Mouse (Mus musculus) myocyte (in vitro differentiated cells): Measurements from ENCODE around the gene Wdr45b. TPM values are rescaled to one million over a fixed set of nuclear protein-coding genes. Genes with fewer than 3 reads are reported as not detected.

Experiments used
- H3K27me3 ChIP-seq: one replicate; pipeline ENCODE4 v1.6.1; 2011; ENCODE audit not compliant: control insufficient read depth, insufficient read depth, insufficient read length
- H3K36me3 ChIP-seq: one replicate; pipeline ENCODE4 v1.6.1; 2011; ENCODE audit not compliant: control insufficient read depth, insufficient read depth
- H3K4me2 ChIP-seq: one replicate; pipeline ENCODE4 v1.6.1; 2011; ENCODE audit warnings: low read depth, control low read depth
- H3K4me3 ChIP-seq: one replicate; pipeline ENCODE4 v1.5.1; 2011; ENCODE audit warnings: mild to moderate bottlenecking, control low read depth, moderate library complexity
- H3K79me2 ChIP-seq: one replicate; pipeline ENCODE4 v1.6.1; 2011; ENCODE audit not compliant: control insufficient read depth, insufficient read depth
- H3ac ChIP-seq: one replicate; pipeline ENCODE4 v1.6.1; 2011; ENCODE audit not compliant: control insufficient read depth, insufficient read length
- CEBPB ChIP-seq: IDR thresholded peaks from 2 replicates; pipeline ENCODE4 v1.6.1; 2011; ENCODE audit warnings: mild to moderate bottlenecking, moderate library complexity; ENCODE audit not compliant: poor library complexity, insufficient read depth, severe bottlenecking
- E2F4 ChIP-seq: IDR thresholded peaks from one replicate; pipeline ENCODE4 v1.6.1; 2011; ENCODE audit warnings: mild to moderate bottlenecking, control low read depth, moderate library complexity; ENCODE audit not compliant: insufficient read depth
- MAX ChIP-seq: IDR thresholded peaks from one replicate; pipeline ENCODE4 v1.6.1; 2011; ENCODE audit warnings: low read depth, mild to moderate bottlenecking, control low read depth
- MYOD1 ChIP-seq, 3 experiments: IDR thresholded peaks; one replicate each; pipeline ENCODE4 v1.6.1; 2011; ENCODE audit warnings: control low read depth in 2 of 3, low read depth in 2 of 3, mild to moderate bottlenecking in 2 of 3, moderate library complexity in 1 of 3; ENCODE audit not compliant: insufficient read length in 2 of 3, control insufficient read depth in 1 of 3
- MYOG ChIP-seq, 3 experiments: IDR thresholded peaks; one replicate each; pipeline ENCODE4 v1.6.1; 2011; ENCODE audit warnings: control low read depth in 2 of 3, low read depth in 2 of 3, mild to moderate bottlenecking in 2 of 3; ENCODE audit not compliant: insufficient read length in 2 of 3, control insufficient read depth in 1 of 3, insufficient read depth in 1 of 3
- POLR2A ChIP-seq: IDR thresholded peaks from one replicate; pipeline ENCODE4 v1.6.1; 2011; ENCODE audit warnings: low read depth, mild to moderate bottlenecking, control low read depth, moderate library complexity; ENCODE audit not compliant: insufficient read length
- POLR2AphosphoS2 ChIP-seq: IDR thresholded peaks from one replicate; pipeline ENCODE4 v1.6.1; 2011; ENCODE audit warnings: low read depth, control low read depth; ENCODE audit not compliant: insufficient read length
- REST ChIP-seq: IDR thresholded peaks from one replicate; pipeline ENCODE4 v1.6.1; 2011; ENCODE audit warnings: mild to moderate bottlenecking, control low read depth, moderate library complexity; ENCODE audit not compliant: insufficient read depth, insufficient read length
- SRF ChIP-seq: IDR thresholded peaks from one replicate; pipeline ENCODE4 v1.6.1; 2011; ENCODE audit warnings: low read depth; ENCODE audit not compliant: control insufficient read depth, insufficient read length
- TCF12 ChIP-seq: IDR thresholded peaks from one replicate; pipeline ENCODE4 v1.6.1; 2011; ENCODE audit warnings: mild to moderate bottlenecking, control low read depth; ENCODE audit not compliant: poor library complexity, insufficient read depth, severe bottlenecking
- TCF3 ChIP-seq: IDR thresholded peaks from one replicate; pipeline ENCODE4 v1.6.1; 2011; ENCODE audit warnings: low read depth, control low read depth; ENCODE audit not compliant: insufficient read length
- USF1 ChIP-seq: IDR thresholded peaks from one replicate; pipeline ENCODE4 v1.6.1; 2011; ENCODE audit warnings: low read depth, mild to moderate bottlenecking, control low read depth, moderate library complexity
- polyA plus RNA-seq: library from polyadenylated mRNA; unstranded; fragments of >200 nt; fragmentation: generic; extraction: Trizol; gene quantifications from one replicate; pipeline ENCODE4 v1.2.1, GENCODE M21; 2012; ENCODE audit warnings: missing spikeins

Wdr45b gene
- polyA plus RNA-seq, 1 experiment = 66.4 TPM

GRCm38 (mm10) chr11:121380294-121380693 lies 26.0 kb upstream of the Wdr45b start:
- Histone ChIP-seq H3ac (no peak overlapping the region), H3K4me3 (no peak overlapping the region), H3K36me3 (no peaks in the 10 kb centered on the region), H3K27me3 (no peaks in the 10 kb centered on the region), H3K4me2 (no peak overlapping the region), H3K79me2 (no peaks in the 10 kb centered on the region)
- TF ChIP-seq E2F4 (no peak), REST (no peak), TCF12 (no peak), POLR2AphosphoS2 (no peak), TCF3 (no peak), SRF (no peak), MAX (no peak), CEBPB (no peak), USF1 (no peak), MYOD1 (IDR thresholded peaks at IDR 0.05; ENCODE audit: control insufficient read depth in 1 of 3, insufficient read length in 2 of 3, low read depth in 2 of 3) (no peak), POLR2A (no peak), MYOG (IDR thresholded peaks at IDR 0.05; ENCODE audit: control insufficient read depth in 1 of 3, insufficient read depth in 1 of 3, insufficient read length in 2 of 3, low read depth in 2 of 3) (no peak)

- Histone ChIP-seq H3K36me3 (no peaks in the 10 kb centered on the region), H3ac (no peak overlapping the region), H3K27me3 (no peaks in the 10 kb centered on the region), H3K79me2 (no peaks in the 10 kb centered on the region), H3K4me2 (no peak overlapping the region), H3K4me3 (no peak overlapping the region)
- TF ChIP-seq REST (no peak), USF1 (no peak), TCF12 (no peak), E2F4 (no peak), SRF (no peak), POLR2AphosphoS2 (no peak), TCF3 (no peak), MAX (no peak), CEBPB (no peak), POLR2A (no peak), MYOG (IDR thresholded peaks at IDR 0.05; ENCODE audit: control insufficient read depth in 1 of 3, insufficient read depth in 1 of 3, insufficient read length in 2 of 3, low read depth in 2 of 3) (no peak), MYOD1 (IDR thresholded peaks at IDR 0.05; ENCODE audit: control insufficient read depth in 1 of 3, insufficient read length in 2 of 3, low read depth in 2 of 3) (no peak)
Observed at GRCm38 (mm10) chr11:121378644-121379043, 24.4 kb upstream of the Wdr45b start.

GRCm38 (mm10) chr11:121373305-121373704 lies 19.1 kb upstream of the Wdr45b start:
- Histone ChIP-seq H3ac (no peak overlapping the region), H3K4me2 (no peak overlapping the region), H3K4me3 (no peak overlapping the region), H3K36me3 (no peaks in the 10 kb centered on the region), H3K27me3 (no peaks in the 10 kb centered on the region), H3K79me2 (no peaks in the 10 kb centered on the region)
- no peak for TF ChIP-seq REST
- no peak for TF ChIP-seq TCF3
- no peak for TF ChIP-seq USF1
- no peak for TF ChIP-seq SRF
- TF ChIP-seq TCF12 = no peak
- TF ChIP-seq MYOG (IDR thresholded peaks at IDR 0.05; ENCODE audit: control insufficient read depth in 1 of 3, insufficient read depth in 1 of 3, insufficient read length in 2 of 3, low read depth in 2 of 3) = peak in 1 of 3 experiments; percentile 30
- peak in 1 of 3 experiments; percentile 11 for TF ChIP-seq MYOD1 (IDR thresholded peaks at IDR 0.05; ENCODE audit: control insufficient read depth in 1 of 3, insufficient read length in 2 of 3, low read depth in 2 of 3)

GRCm38 (mm10) chr11:121370337-121370994 lies 16.2 kb upstream of the Wdr45b start:
- Histone ChIP-seq H3ac (no peak overlapping the region), H3K79me2 (no peaks in the 10 kb centered on the region), H3K4me2 (no peak overlapping the region), H3K4me3 (no peak overlapping the region), H3K27me3 (no peaks in the 10 kb centered on the region), H3K36me3 (no peaks in the 10 kb centered on the region)
- no peak for TF ChIP-seq CEBPB
- TF ChIP-seq POLR2AphosphoS2 = no peak
- no peak for TF ChIP-seq TCF12
- no peak for TF ChIP-seq MAX
- no peak for TF ChIP-seq REST
- TF ChIP-seq TCF3 = no peak
- TF ChIP-seq USF1 = no peak
- TF ChIP-seq POLR2A = no peak
- TF ChIP-seq MYOD1 (IDR thresholded peaks at IDR 0.05; ENCODE audit: control insufficient read depth in 1 of 3, insufficient read length in 2 of 3, low read depth in 2 of 3) = no peak
- no peak for TF ChIP-seq MYOG (IDR thresholded peaks at IDR 0.05; ENCODE audit: control insufficient read depth in 1 of 3, insufficient read depth in 1 of 3, insufficient read length in 2 of 3, low read depth in 2 of 3)

GRCm38 (mm10) chr11:121369622-121370021 lies 15.4 kb upstream of the Wdr45b start:
- Histone ChIP-seq H3K4me3 (no peak overlapping the region), H3K27me3 (no peaks in the 10 kb centered on the region), H3K79me2 (no peaks in the 10 kb centered on the region), H3ac (no peak overlapping the region), H3K4me2 (no peak overlapping the region), H3K36me3 (no peaks in the 10 kb centered on the region)
- no peak for TF ChIP-seq REST
- TF ChIP-seq MYOD1 (IDR thresholded peaks at IDR 0.05; ENCODE audit: control insufficient read depth in 1 of 3, insufficient read length in 2 of 3, low read depth in 2 of 3) = no peak
- no peak for TF ChIP-seq MYOG (IDR thresholded peaks at IDR 0.05; ENCODE audit: control insufficient read depth in 1 of 3, insufficient read depth in 1 of 3, insufficient read length in 2 of 3, low read depth in 2 of 3)
- no peak for TF ChIP-seq TCF3
- no peak for TF ChIP-seq USF1
